Mouse (Mus musculus): ENCODE data around the gene Clps. TPM values are rescaled to one million over a fixed set of nuclear protein-coding genes. Genes with fewer than 3 reads are reported as not detected.

The Clps gene
- polyA plus RNA-seq, 1 experiment = 5.4 TPM

DNA sequence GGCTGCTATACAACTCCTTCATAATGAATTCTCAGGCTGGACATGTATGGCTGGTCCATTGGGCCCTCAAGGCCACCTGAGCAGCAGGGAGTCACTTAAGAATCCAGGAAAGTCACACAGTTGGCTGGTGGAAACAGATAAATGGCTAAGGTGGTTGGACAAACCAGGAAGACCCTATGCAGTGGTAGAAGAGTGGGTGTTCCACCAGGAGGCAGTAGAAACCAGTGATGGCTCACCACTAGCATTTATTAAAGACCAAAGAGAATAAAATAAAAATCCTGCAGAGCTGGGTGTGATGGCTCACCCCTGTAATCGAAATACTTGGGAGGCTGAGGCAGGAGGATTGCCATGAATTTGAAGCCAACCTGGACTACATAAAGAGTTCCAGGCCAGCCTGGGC lies 13.6 kb downstream of the Clps start:
- WGBS = 88% methylated on average over 1 of the region's 1 CpGs
- Histone ChIP-seq H3K27ac (ENCODE audit: control insufficient read depth, insufficient read depth, low read length) (no peak overlapping the region), H3K4me3 (ENCODE audit: control insufficient read depth, insufficient read depth, low read length) (no peak overlapping the region), H3K27me3 (ENCODE audit: control insufficient read depth, insufficient read depth, low read length) (no peaks in the 10 kb centered on the region), H3K36me3 (ENCODE audit: control insufficient read depth, insufficient read depth, low read length) (no peaks in the 10 kb centered on the region), H3K4me1 (replicated peaks; ENCODE audit: control insufficient read depth, insufficient read depth, low read length) (no peaks in the 10 kb centered on the region)
- DNase-seq = no peak
- TF ChIP-seq POLR2A (IDR thresholded peaks at IDR 0.05; ENCODE audit: control insufficient read depth, extremely low read depth, insufficient read depth, low read length, poor library complexity) (no peak), CTCF (IDR thresholded peaks at IDR 0.05; ENCODE audit: borderline replicate concordance, control insufficient read depth, extremely low read depth, insufficient read depth, low read length, poor library complexity) (no peak)

DNA sequence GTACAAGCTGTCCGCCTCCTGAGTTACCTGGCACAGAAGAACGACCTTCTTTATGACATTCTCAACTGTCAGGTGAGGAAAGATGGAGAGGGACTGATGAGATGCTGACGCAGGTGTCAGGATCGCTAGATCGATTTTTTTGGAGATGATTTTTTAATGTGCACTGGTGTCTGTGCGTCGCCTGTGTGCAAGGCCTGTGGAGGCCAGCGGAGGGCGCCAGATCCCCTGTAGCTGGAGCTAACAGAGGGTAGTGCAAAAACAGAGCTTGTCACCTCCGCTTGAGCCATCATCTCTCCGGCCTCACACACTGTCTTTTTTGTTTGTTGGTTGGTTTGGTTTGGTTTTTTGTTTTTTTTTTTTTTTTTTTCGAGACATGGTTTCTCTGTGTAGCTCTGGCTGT lies 22.7 kb downstream of the Clps start:
- DNase-seq = no peak
- no peak overlapping the region for H3K27ac ChIP-seq (ENCODE audit: control insufficient read depth, insufficient read depth, low read length)
- no peak overlapping the region for H3K4me3 ChIP-seq (ENCODE audit: control insufficient read depth, insufficient read depth, low read length)
- H3K36me3 ChIP-seq (ENCODE audit: control insufficient read depth, insufficient read depth, low read length) = no peaks in the 10 kb centered on the region
- no peaks in the 10 kb centered on the region for H3K4me1 ChIP-seq (replicated peaks; ENCODE audit: control insufficient read depth, insufficient read depth, low read length)
- H3K27me3 ChIP-seq (ENCODE audit: control insufficient read depth, insufficient read depth, low read length) = no peaks in the 10 kb centered on the region
- 60% methylated on average over 12 of the region's 12 CpGs for WGBS
- no peak for TF ChIP-seq POLR2A (IDR thresholded peaks at IDR 0.05; ENCODE audit: control insufficient read depth, extremely low read depth, insufficient read depth, low read length, poor library complexity)
- TF ChIP-seq CTCF (IDR thresholded peaks at IDR 0.05; ENCODE audit: borderline replicate concordance, control insufficient read depth, extremely low read depth, insufficient read depth, low read length, poor library complexity) = no peak

DNA sequence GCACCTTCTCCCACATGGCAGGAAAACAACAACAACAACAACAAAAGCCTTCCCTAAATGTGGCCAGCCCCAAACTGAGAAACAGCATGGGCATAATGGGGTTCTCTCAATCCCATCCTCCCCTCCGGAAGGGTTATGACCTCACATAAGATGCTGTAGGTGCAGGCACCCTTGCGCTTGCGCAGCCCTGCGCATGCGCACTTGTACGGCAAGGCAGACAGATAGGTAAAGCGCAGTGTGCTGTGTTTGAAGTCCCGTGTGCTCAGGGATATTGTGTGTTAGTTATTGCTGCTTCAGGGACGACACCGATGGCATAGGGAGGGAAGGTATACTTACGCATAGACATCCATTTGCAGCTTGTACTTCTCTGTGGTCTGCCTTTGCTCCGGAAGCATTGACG lies 27.2 kb downstream of the Clps start:
- Histone ChIP-seq H3K36me3 (ENCODE audit: control insufficient read depth, insufficient read depth, low read length) (no peaks in the 10 kb centered on the region), H3K27me3 (ENCODE audit: control insufficient read depth, insufficient read depth, low read length) (no peaks in the 10 kb centered on the region), H3K4me1 (replicated peaks; ENCODE audit: control insufficient read depth, insufficient read depth, low read length) (no peaks in the 10 kb centered on the region), H3K4me3 (ENCODE audit: control insufficient read depth, insufficient read depth, low read length) (no peak overlapping the region), H3K27ac (ENCODE audit: control insufficient read depth, insufficient read depth, low read length) (no peak overlapping the region)
- no peak for TF ChIP-seq CTCF (IDR thresholded peaks at IDR 0.05; ENCODE audit: borderline replicate concordance, control insufficient read depth, extremely low read depth, insufficient read depth, low read length, poor library complexity)
- no peak for TF ChIP-seq POLR2A (IDR thresholded peaks at IDR 0.05; ENCODE audit: control insufficient read depth, extremely low read depth, insufficient read depth, low read length, poor library complexity)
- WGBS = 94% methylated on average over 13 of the region's 13 CpGs
- no peak for DNase-seq

DNA sequence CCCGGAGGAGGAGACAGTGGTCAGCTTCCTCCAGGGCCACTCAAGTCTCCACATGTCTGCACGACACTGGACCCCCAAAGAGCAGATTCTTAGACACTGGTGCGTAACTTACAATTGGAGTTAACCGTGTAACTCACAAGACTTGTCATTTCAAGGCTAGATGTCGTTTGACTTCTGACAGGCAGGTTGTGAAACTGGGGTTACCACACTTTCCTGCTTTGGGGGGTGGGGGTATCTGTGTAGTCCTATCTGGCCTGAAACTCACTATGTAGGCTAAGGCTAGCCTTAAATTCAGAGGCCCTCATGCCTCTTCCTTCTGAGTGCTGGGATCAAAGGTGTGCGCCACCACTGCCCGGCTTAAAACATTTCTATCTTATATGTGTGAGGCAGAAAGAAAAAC lies 28.0 kb downstream of the Clps start:
- no peak overlapping the region for H3K27ac ChIP-seq (ENCODE audit: control insufficient read depth, insufficient read depth, low read length)
- no peaks in the 10 kb centered on the region for H3K27me3 ChIP-seq (ENCODE audit: control insufficient read depth, insufficient read depth, low read length)
- H3K36me3 ChIP-seq (ENCODE audit: control insufficient read depth, insufficient read depth, low read length) = no peaks in the 10 kb centered on the region
- no peak for DNase-seq
- H3K4me3 ChIP-seq (ENCODE audit: control insufficient read depth, insufficient read depth, low read length) = no peak overlapping the region
- TF ChIP-seq CTCF (IDR thresholded peaks at IDR 0.05; ENCODE audit: borderline replicate concordance, control insufficient read depth, extremely low read depth, insufficient read depth, low read length, poor library complexity) (no peak), POLR2A (IDR thresholded peaks at IDR 0.05; ENCODE audit: control insufficient read depth, extremely low read depth, insufficient read depth, low read length, poor library complexity) (no peak)
- peaks cover 4% of the 10 kb centered on the region for H3K4me1 ChIP-seq (replicated peaks; ENCODE audit: control insufficient read depth, insufficient read depth, low read length)
- WGBS = 89% methylated on average over 7 of the region's 7 CpGs

DNA sequence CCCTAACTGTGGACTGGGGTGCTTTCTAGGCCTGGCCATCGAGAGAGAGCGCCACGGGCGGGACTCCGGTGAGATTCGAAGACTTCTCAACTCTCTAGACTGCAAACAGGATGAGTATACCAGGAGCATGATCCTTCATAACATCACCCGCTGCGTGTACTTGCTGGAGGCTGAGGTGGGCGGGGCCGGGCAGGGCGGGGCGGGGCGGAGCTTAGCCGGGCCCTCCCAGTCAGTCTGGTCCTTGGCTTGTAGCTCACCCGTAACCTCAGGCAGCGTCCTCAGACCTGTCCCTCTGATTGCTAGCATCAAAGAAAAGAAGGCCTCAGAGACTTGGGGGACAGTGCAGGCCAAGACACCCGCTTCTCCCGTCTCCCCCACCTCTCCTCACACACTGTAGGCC lies 28.6 kb downstream of the Clps start:
- H3K4me3 ChIP-seq (ENCODE audit: control insufficient read depth, insufficient read depth, low read length) = no peak overlapping the region
- H3K27me3 ChIP-seq (ENCODE audit: control insufficient read depth, insufficient read depth, low read length) = no peaks in the 10 kb centered on the region
- no peak overlapping the region for H3K27ac ChIP-seq (ENCODE audit: control insufficient read depth, insufficient read depth, low read length)
- no peaks in the 10 kb centered on the region for H3K36me3 ChIP-seq (ENCODE audit: control insufficient read depth, insufficient read depth, low read length)
- TF ChIP-seq POLR2A (IDR thresholded peaks at IDR 0.05; ENCODE audit: control insufficient read depth, extremely low read depth, insufficient read depth, low read length, poor library complexity) = no peak
- TF ChIP-seq CTCF (IDR thresholded peaks at IDR 0.05; ENCODE audit: borderline replicate concordance, control insufficient read depth, extremely low read depth, insufficient read depth, low read length, poor library complexity) = no peak
- peaks cover 9% of the 10 kb centered on the region for H3K4me1 ChIP-seq (replicated peaks; ENCODE audit: control insufficient read depth, insufficient read depth, low read length)
- WGBS = 54% methylated on average over 18 of the region's 18 CpGs
- no peak for DNase-seq

DNA sequence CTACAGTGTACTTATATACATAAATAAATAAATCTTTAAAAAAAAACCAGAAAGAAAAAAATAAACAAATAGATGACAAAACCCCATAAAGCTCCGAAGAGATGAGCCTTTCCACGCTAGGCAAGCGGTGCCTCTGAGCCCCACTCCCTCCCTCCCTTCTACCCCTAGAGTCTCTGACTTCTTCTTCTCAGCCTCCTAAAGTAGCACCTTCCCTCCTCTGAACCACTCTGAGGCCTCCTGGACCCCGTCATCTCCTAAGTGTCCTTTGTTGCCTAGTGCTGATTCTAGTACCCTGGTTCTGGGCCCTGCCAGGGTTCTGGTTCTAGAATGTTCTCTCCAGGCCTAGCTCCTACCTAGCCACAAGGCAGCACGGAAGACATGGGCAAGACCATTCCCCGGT lies 30.1 kb downstream of the Clps start, which contains the start of gene Armc12:
Gene Armc12 (plus strand): TSS at position 301 of the 400 bp plus-strand sequence.
- 98% methylated on average over 6 of the region's 6 CpGs for WGBS
- no peak for DNase-seq
- Histone ChIP-seq H3K4me1 (replicated peaks; ENCODE audit: control insufficient read depth, insufficient read depth, low read length) (peaks cover 10% of the 10 kb centered on the region), H3K27ac (ENCODE audit: control insufficient read depth, insufficient read depth, low read length) (no peak within 1 kb of the TSS), H3K4me3 (ENCODE audit: control insufficient read depth, insufficient read depth, low read length) (no peak within 1 kb of the TSS), H3K27me3 (ENCODE audit: control insufficient read depth, insufficient read depth, low read length) (no peaks in the 10 kb centered on the region), H3K36me3 (ENCODE audit: control insufficient read depth, insufficient read depth, low read length) (no peaks in the 10 kb centered on the region)
- TF ChIP-seq CTCF (IDR thresholded peaks at IDR 0.05; ENCODE audit: borderline replicate concordance, control insufficient read depth, extremely low read depth, insufficient read depth, low read length, poor library complexity) (no peak), POLR2A (IDR thresholded peaks at IDR 0.05; ENCODE audit: control insufficient read depth, extremely low read depth, insufficient read depth, low read length, poor library complexity) (no peak)

DNA sequence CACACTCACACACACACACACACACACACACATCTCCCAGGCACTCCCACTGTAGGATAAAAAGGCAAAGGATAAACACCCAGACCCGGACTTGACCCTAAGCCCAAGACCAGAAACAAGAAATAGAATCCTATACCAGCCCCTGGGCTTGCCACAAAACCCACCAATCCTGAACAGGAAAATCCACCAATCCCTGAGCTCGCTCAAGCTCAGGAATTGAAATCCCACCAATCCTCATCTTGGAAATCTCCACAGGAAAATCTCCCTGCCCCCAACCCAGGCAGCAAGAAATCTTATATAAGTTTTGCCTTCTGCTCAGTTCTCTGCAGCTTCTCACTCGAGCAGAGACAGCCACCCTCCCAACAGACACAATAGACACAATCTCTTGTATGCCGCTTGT lies 31.4 kb downstream of the Clps start:
- WGBS = 89% methylated on average over 4 of the region's 4 CpGs
- no peak for DNase-seq
- no peak overlapping the region for H3K27ac ChIP-seq (ENCODE audit: control insufficient read depth, insufficient read depth, low read length)
- H3K36me3 ChIP-seq (ENCODE audit: control insufficient read depth, insufficient read depth, low read length) = no peaks in the 10 kb centered on the region
- TF ChIP-seq POLR2A (IDR thresholded peaks at IDR 0.05; ENCODE audit: control insufficient read depth, extremely low read depth, insufficient read depth, low read length, poor library complexity) = no peak
- no peak for TF ChIP-seq CTCF (IDR thresholded peaks at IDR 0.05; ENCODE audit: borderline replicate concordance, control insufficient read depth, extremely low read depth, insufficient read depth, low read length, poor library complexity)
- H3K27me3 ChIP-seq (ENCODE audit: control insufficient read depth, insufficient read depth, low read length) = no peaks in the 10 kb centered on the region
- peaks cover 21% of the 10 kb centered on the region for H3K4me1 ChIP-seq (replicated peaks; ENCODE audit: control insufficient read depth, insufficient read depth, low read length)
- H3K4me3 ChIP-seq (ENCODE audit: control insufficient read depth, insufficient read depth, low read length) = no peak overlapping the region

Data from thymus, adult 2 months (tissue).